Mouse (Mus musculus): ENCODE results near the gene Foxn4. TPM values are rescaled to one million over a fixed set of nuclear protein-coding genes. Genes with fewer than 3 reads are reported as not detected.

Gene Foxn4
- 0.24 and 0.68 TPM in 2 replicates for polyA plus RNA-seq (2015; fragmentation: Nextera tagmentation; extraction: Ambion mirVana)

DNA sequence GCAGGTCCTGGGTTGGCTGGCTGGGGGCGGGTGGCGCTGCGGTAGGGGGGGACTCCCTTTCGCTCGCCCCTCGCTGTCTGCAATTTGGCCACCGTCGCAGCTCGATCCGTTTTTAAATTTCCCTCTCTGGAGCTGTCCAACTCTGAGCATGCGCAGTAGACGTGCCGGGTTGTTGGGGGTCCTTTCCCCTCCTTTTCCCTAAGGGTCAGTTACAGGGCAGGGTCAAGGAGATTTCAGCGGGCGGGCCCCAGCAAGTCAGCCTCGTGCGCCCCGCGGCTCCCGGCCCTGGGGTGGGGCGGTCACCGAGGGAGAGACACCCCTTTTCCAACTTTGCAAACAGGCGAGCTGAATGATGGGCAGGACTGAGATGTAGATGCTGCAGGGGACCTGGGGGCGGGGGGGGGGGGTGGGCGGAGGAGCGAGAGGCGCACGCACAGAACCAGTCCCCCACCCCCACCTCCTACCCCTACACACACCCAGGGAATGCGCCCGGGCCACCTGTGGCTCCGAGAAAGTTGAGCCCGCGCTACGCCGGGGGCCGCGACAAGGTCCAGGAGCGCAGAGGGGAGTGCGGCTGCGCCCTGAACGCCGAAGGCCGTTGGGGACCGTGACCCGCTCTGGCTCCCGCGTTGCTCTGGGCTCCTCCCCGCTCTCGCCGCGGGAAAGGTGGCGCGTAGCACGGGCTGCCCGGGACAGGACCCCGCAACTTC, at the start of gene Foxn4:
Foxn4 (minus strand) TSS at position 115 of the 710 bp plus-strand sequence.
- no peak within 1 kb of the TSS for H3K27ac ChIP-seq (ENCODE audit: low read length)
- H3K4me2 ChIP-seq (ENCODE audit: low read length), result peak within 1 kb of the TSS; percentile 70
- WGBS, result under 1% methylated on average over 49 of the region's 56 CpGs
- H3K27me3 ChIP-seq (replicated peaks; ENCODE audit: control insufficient read depth, insufficient read depth, low read length), result peaks cover 76% of the 10 kb centered on the region
- H3K36me3 ChIP-seq (ENCODE audit: control insufficient read depth, insufficient read depth), result no peaks in the 10 kb centered on the region
- peaks cover 14% of the 10 kb centered on the region for H3K4me1 ChIP-seq (replicated peaks; ENCODE audit: control insufficient read depth, insufficient read depth, low read length)
- peak within 1 kb of the TSS; percentile 45 for H3K4me3 ChIP-seq (replicated peaks; ENCODE audit: low read length)
- H3K9me3 ChIP-seq (ENCODE audit: control insufficient read depth, low read length), result no peaks in the 10 kb centered on the region
- no peak within 1 kb of the TSS for H3K9ac ChIP-seq (replicated peaks; ENCODE audit: low read depth, low read length)
- no peak for ATAC-seq

DNA sequence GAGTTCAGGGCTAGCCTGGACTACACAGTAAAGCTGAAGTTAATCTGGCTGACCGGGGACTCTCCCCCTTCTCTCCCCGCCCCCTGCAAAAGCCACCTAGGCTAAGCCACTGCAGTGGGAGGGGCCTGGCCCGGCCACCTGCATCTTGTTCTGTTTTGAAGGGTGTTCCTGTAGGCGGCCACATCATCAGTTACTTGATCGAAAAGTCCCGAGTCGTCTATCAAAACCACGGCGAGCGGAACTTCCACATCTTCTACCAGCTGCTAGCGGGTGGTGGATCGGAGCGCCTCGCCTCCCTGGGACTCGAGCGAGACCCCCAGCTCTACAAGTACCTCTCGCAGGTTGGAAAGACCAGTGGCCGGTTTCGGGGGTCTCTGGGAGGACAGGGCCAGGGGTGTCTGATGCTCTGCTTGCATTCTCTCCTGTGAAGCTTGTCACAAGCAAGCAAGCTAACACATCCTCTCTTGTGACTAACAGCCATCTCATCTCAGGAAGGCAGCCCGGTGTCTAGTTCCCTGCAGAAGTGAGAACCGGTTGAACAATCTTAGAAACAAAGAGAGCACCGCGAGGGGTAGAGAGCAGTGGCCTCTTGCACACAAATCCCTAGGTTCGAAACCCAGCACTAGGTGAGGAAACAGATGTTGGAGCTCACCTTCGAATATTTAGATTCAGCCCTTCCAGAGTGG, 49.6 kb upstream of the Foxn4 start:
- no peaks in the 10 kb centered on the region for H3K9me3 ChIP-seq (ENCODE audit: control insufficient read depth, low read length)
- no peak overlapping the region for H3K4me2 ChIP-seq (ENCODE audit: low read length)
- WGBS, result 51% methylated on average over 25 of the region's 25 CpGs
- H3K27me3 ChIP-seq (replicated peaks; ENCODE audit: control insufficient read depth, insufficient read depth, low read length), result no peaks in the 10 kb centered on the region; the same call in 1 of the 2 replicates
- H3K4me3 ChIP-seq (replicated peaks; ENCODE audit: low read length), result no peak overlapping the region
- no peak for ATAC-seq
- H3K36me3 ChIP-seq (ENCODE audit: control insufficient read depth, insufficient read depth), result no peaks in the 10 kb centered on the region
- H3K4me1 ChIP-seq (replicated peaks; ENCODE audit: control insufficient read depth, insufficient read depth, low read length), result 0 out of 2 replicates have a peak, but pooled peaks cover 3% of the 10 kb centered on the region
- no peak overlapping the region for H3K27ac ChIP-seq (ENCODE audit: low read length)
- no peak overlapping the region for H3K9ac ChIP-seq (replicated peaks; ENCODE audit: low read depth, low read length)

DNA sequence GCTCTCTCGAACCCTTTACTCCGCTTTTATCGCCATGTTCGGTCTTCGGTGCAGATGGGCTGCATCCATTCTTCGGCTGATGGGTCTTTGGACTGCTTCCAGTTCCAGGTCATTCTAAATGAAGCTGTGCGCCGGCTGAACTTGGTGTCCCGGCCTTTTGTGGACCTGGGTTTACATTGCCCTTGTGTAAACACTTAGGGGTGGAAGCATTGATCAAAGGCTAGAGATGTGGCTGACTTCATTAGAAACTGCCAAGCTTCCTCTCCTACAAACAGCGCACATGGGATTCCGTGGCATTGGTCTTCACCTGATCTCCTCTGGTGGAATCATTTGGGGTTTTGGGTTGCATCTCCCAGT, 36.1 kb upstream of the Foxn4 start:
- ATAC-seq, result no peak
- 52% methylated on average over 11 of the region's 11 CpGs for WGBS
- no peaks in the 10 kb centered on the region for H3K4me1 ChIP-seq (replicated peaks; ENCODE audit: control insufficient read depth, insufficient read depth, low read length)
- no peaks in the 10 kb centered on the region for H3K9me3 ChIP-seq (ENCODE audit: control insufficient read depth, low read length)
- H3K9ac ChIP-seq (replicated peaks; ENCODE audit: low read depth, low read length), result no peak overlapping the region
- no peak overlapping the region for H3K27ac ChIP-seq (ENCODE audit: low read length)
- no peak overlapping the region for H3K4me3 ChIP-seq (replicated peaks; ENCODE audit: low read length)
- no peak overlapping the region for H3K4me2 ChIP-seq (ENCODE audit: low read length)
- H3K36me3 ChIP-seq (ENCODE audit: control insufficient read depth, insufficient read depth), result no peaks in the 10 kb centered on the region
- H3K27me3 ChIP-seq (replicated peaks; ENCODE audit: control insufficient read depth, insufficient read depth, low read length), result no peaks in the 10 kb centered on the region; the same call in 1 of the 2 replicates

DNA sequence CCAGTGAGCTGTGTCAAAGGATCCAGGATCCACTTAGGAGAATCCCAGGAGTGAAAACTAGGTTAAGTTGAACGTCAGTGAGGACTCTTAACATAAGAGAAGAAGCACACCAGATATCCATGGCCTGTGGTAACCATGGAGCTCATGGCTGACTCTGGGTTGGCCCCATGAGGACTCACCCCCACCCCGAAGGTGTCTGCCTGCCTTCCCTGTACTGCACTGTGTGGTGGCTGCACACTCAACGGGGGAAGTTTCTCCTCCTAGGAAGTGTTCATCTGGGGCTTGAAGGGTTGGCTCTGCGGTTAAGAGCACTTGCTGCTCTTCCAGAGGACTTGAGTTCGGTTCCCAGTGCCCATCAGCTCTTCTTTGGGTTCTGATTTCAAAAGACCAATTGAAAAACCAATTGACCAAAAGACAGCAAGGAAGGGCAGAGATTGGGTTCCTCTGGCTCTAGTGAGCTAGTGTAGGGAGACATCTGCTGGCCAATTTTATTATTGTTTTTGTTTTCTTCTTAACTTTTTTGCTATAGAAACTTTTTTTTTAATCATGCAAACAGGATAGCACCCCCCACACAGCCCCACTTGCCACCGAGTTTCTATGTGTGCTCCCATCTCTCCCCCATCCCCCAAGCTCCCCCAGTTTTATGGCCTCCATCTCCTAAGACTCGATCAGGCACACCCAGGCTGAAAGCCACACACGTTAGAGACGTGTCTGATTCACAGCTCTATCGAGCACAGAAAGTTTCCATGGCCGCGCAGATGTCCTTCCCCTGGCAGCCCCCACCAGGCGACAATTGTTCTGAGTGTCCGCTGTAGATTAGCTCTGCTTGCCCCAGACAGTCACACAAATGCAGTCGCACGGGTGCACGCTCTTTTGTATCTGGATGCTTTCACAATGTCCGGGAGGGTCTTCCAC, 35.4 kb upstream of the Foxn4 start:
- Histone ChIP-seq H3K27ac (ENCODE audit: low read length) (no peak overlapping the region), H3K36me3 (ENCODE audit: control insufficient read depth, insufficient read depth) (no peaks in the 10 kb centered on the region), H3K27me3 (replicated peaks; ENCODE audit: control insufficient read depth, insufficient read depth, low read length) (no peaks in the 10 kb centered on the region), H3K9ac (replicated peaks; ENCODE audit: low read depth, low read length) (no peak overlapping the region), H3K4me3 (replicated peaks; ENCODE audit: low read length) (no peak overlapping the region), H3K9me3 (ENCODE audit: control insufficient read depth, low read length) (no peaks in the 10 kb centered on the region), H3K4me1 (replicated peaks; ENCODE audit: control insufficient read depth, insufficient read depth, low read length) (no peaks in the 10 kb centered on the region), H3K4me2 (ENCODE audit: low read length) (no peak overlapping the region)
- ATAC-seq, result 0 out of 2 replicates have a peak, but pooled peaks have one; percentile 26
- 47% methylated on average over 18 of the region's 18 CpGs for WGBS

DNA sequence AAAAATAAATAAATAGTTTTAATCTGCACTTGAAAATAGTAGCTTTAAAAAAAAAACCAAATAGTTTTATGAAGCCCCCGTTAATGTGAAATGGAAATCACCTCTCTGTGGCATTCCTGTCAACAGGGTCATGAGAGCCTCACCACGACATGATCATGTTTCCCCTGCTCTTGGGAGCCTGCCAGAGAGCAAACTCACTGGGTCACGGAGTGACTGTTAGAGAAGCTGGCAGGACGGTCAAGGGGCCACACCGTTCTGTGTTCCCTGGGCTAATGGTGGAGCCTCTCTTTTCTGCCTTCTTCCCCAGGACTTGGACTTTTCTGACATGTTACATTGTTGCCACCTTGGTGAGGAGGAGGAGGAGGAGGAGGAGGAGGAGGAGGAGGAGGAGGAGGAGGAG, 32.9 kb upstream of the Foxn4 start:
- Histone ChIP-seq H3K27ac (ENCODE audit: low read length) (no peak overlapping the region), H3K36me3 (ENCODE audit: control insufficient read depth, insufficient read depth) (no peaks in the 10 kb centered on the region), H3K4me1 (replicated peaks; ENCODE audit: control insufficient read depth, insufficient read depth, low read length) (no peaks in the 10 kb centered on the region), H3K9me3 (ENCODE audit: control insufficient read depth, low read length) (no peaks in the 10 kb centered on the region), H3K4me2 (ENCODE audit: low read length) (no peak overlapping the region), H3K9ac (replicated peaks; ENCODE audit: low read depth, low read length) (no peak overlapping the region), H3K27me3 (replicated peaks; ENCODE audit: control insufficient read depth, insufficient read depth, low read length) (0 out of 2 replicates have a peak, but pooled peaks cover 5% of the 10 kb centered on the region), H3K4me3 (replicated peaks; ENCODE audit: low read length) (no peak overlapping the region)
- WGBS, result 71% methylated on average over 5 of the region's 5 CpGs
- ATAC-seq, result no peak

DNA sequence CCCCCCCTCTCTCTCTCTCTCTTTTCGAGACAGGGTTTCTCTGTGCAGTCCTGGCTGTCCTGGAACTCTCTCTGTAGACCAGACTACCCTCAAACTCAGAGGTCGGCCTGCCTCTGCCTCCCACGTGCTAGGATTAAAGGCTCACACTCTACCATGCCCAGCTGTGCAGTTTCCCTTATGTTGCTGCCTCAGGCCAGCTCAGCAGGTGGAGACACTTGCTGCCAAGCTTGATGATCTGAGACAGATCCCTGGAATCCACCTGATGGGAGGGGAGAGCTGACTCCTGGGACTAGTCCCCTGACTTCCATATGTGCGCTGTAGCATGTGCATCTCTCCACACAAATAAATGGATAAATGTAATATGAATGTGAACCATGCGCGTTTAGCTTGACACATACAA, 29.6 kb upstream of the Foxn4 start:
- no peak overlapping the region for H3K9ac ChIP-seq (replicated peaks; ENCODE audit: low read depth, low read length)
- no peaks in the 10 kb centered on the region for H3K36me3 ChIP-seq (ENCODE audit: control insufficient read depth, insufficient read depth)
- 0 out of 2 replicates have a peak, but pooled peaks cover 5% of the 10 kb centered on the region for H3K27me3 ChIP-seq (replicated peaks; ENCODE audit: control insufficient read depth, insufficient read depth, low read length)
- H3K27ac ChIP-seq (ENCODE audit: low read length), result no peak overlapping the region
- H3K4me1 ChIP-seq (replicated peaks; ENCODE audit: control insufficient read depth, insufficient read depth, low read length), result peaks cover 14% of the 10 kb centered on the region
- ATAC-seq, result no peak
- H3K9me3 ChIP-seq (ENCODE audit: control insufficient read depth, low read length), result no peaks in the 10 kb centered on the region
- no peak overlapping the region for H3K4me2 ChIP-seq (ENCODE audit: low read length)
- WGBS, result 76% methylated on average over 6 of the region's 6 CpGs
- H3K4me3 ChIP-seq (replicated peaks; ENCODE audit: low read length), result no peak overlapping the region

DNA sequence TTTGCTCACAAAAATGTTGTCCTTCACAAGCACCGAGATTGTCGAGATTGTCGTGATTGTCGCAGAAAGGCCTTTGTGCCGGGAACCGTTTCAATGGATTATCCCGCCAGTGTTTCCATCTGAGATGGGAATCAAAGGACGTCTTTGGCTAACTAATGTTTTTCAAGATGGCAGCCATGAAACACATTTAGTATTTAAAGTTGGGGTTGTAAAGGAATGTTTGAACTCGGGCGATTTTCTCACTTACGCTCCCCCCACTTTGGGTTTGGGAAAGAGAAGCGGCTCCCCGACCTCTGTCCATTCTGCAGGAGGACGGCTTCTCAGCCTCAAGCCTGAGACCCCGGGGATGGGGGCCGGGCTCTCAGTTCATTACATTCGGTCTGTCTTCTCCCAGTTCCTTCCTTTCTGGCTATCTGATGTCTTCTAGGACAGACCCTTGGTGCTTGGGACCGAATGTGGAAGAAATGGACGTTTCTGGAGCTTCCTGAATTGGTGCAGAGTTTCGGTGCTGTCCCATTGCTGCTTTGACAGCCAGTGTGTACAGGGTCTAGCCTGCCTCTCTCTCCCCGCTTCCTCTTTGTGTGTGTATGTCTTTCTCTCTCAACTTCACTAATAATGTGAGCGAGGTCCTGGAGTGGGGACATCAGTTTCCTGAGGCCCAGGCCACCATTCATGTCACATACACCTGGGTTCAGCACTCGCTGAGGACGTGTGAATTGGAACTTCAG, 26.4 kb upstream of the Foxn4 start:
- no peak overlapping the region for H3K4me3 ChIP-seq (replicated peaks; ENCODE audit: low read length)
- H3K4me2 ChIP-seq (ENCODE audit: low read length), result no peak overlapping the region
- ATAC-seq, result no peak
- H3K9ac ChIP-seq (replicated peaks; ENCODE audit: low read depth, low read length), result no peak overlapping the region
- 42% methylated on average over 24 of the region's 24 CpGs for WGBS
- peaks cover 21% of the 10 kb centered on the region for H3K4me1 ChIP-seq (replicated peaks; ENCODE audit: control insufficient read depth, insufficient read depth, low read length)
- H3K9me3 ChIP-seq (ENCODE audit: control insufficient read depth, low read length), result no peaks in the 10 kb centered on the region
- no peak overlapping the region for H3K27ac ChIP-seq (ENCODE audit: low read length)
- 0 out of 2 replicates have a peak, but pooled peaks cover 8% of the 10 kb centered on the region for H3K27me3 ChIP-seq (replicated peaks; ENCODE audit: control insufficient read depth, insufficient read depth, low read length)
- H3K36me3 ChIP-seq (ENCODE audit: control insufficient read depth, insufficient read depth), result no peaks in the 10 kb centered on the region

DNA sequence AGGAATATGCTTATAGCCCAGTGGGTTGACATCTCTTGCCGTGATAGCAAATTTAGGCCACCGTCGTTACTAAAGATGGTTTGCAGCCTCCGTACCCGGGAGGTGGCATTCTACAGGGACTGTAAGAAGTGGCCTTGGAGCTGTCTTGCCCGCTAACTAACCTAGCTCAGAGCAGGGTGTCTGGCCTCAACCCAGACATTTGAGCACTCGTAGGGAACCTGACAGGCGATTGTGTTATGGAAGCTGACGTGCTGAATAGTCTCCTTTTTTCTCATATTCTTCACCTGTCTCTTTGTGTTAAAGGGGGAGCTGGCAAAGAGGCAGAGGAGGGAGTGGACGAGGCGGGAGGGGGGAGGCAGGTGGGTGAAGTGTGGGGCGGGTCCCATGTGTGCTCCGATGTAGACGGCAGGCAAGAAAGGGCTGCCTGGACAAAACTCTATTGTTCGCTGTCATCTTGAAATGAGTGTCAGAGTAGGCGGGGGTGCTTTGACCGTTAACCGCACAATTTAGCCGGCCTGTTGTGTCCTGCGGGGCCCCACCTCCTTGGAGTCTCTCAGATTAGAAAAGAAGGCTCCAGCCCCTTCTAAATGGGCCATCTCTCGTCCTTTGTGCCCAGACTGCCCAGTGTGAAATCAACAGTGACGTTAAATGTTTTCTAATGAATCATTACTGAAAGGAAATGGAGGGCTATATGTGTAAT, 25.7 kb upstream of the Foxn4 start:
- ATAC-seq, result no peak
- 6% methylated on average over 22 of the region's 22 CpGs for WGBS
- Histone ChIP-seq H3K36me3 (ENCODE audit: control insufficient read depth, insufficient read depth) (no peaks in the 10 kb centered on the region), H3K4me2 (ENCODE audit: low read length) (peak overlapping the region; percentile 22), H3K27ac (ENCODE audit: low read length) (no peak overlapping the region; the same call in 1 of the 2 replicates), H3K9ac (replicated peaks; ENCODE audit: low read depth, low read length) (no peak overlapping the region), H3K27me3 (replicated peaks; ENCODE audit: control insufficient read depth, insufficient read depth, low read length) (0 out of 2 replicates have a peak, but pooled peaks cover 8% of the 10 kb centered on the region), H3K4me1 (replicated peaks; ENCODE audit: control insufficient read depth, insufficient read depth, low read length) (peaks cover 21% of the 10 kb centered on the region), H3K4me3 (replicated peaks; ENCODE audit: low read length) (no peak overlapping the region), H3K9me3 (ENCODE audit: control insufficient read depth, low read length) (no peaks in the 10 kb centered on the region)

All from forebrain, embryonic 16.5 days (tissue).